Mouse (Mus musculus): ENCODE data around the gene Ppme1. TPM values are rescaled to one million over a fixed set of nuclear protein-coding genes. Genes with fewer than 3 reads are reported as not detected.

Ppme1 gene
- polyA plus RNA-seq, 1 experiment from 2014 or later, result 54.9 TPM

GRCm38 (mm10) chr7:100301390-100301789 is 70.7 kb downstream of the Ppme1 start:
- H3K4me3 ChIP-seq (ENCODE audit: low read depth, low read length), result no peak overlapping the region
- H3K9ac ChIP-seq (replicated peaks; ENCODE audit: low read depth, low read length), result no peak overlapping the region
- no peaks in the 10 kb centered on the region for H3K27me3 ChIP-seq (ENCODE audit: control insufficient read depth, insufficient read depth, low read length)
- WGBS, result 70% methylated on average over 3 of the region's 3 CpGs
- H3K27ac ChIP-seq (ENCODE audit: low read length), result no peak overlapping the region
- H3K4me2 ChIP-seq (replicated peaks; ENCODE audit: low read depth, low read length), result no peak overlapping the region
- H3K36me3 ChIP-seq (ENCODE audit: control insufficient read depth, insufficient read depth, low read length), result no peaks in the 10 kb centered on the region
- no peaks in the 10 kb centered on the region for H3K9me3 ChIP-seq (ENCODE audit: control insufficient read depth, low read depth, low read length)
- H3K4me1 ChIP-seq (ENCODE audit: control insufficient read depth, insufficient read depth, low read length), result peaks cover 7% of the 10 kb centered on the region; the same call in 1 of the 2 replicates
- ATAC-seq (ENCODE audit: insufficient number of reproducible peaks, insufficient read depth, low FRiP score, low read depth), result peak; percentile 46; the same call in 1 of the 2 replicates

- peaks cover 7% of the 10 kb centered on the region; the same call in 1 of the 2 replicates for H3K4me1 ChIP-seq (ENCODE audit: control insufficient read depth, insufficient read depth, low read length)
- no peak for ATAC-seq (ENCODE audit: insufficient number of reproducible peaks, insufficient read depth, low FRiP score, low read depth)
- 65% methylated on average over 14 of the region's 14 CpGs for WGBS
- no peaks in the 10 kb centered on the region for H3K27me3 ChIP-seq (ENCODE audit: control insufficient read depth, insufficient read depth, low read length)
- no peak overlapping the region for H3K9ac ChIP-seq (replicated peaks; ENCODE audit: low read depth, low read length)
- H3K36me3 ChIP-seq (ENCODE audit: control insufficient read depth, insufficient read depth, low read length), result no peaks in the 10 kb centered on the region
- no peak overlapping the region for H3K27ac ChIP-seq (ENCODE audit: low read length)
- no peak overlapping the region for H3K4me2 ChIP-seq (replicated peaks; ENCODE audit: low read depth, low read length)
- no peak overlapping the region for H3K4me3 ChIP-seq (ENCODE audit: low read depth, low read length)
- H3K9me3 ChIP-seq (ENCODE audit: control insufficient read depth, low read depth, low read length), result no peaks in the 10 kb centered on the region
These were observed 73.1 kb downstream of the Ppme1 start for GRCm38 (mm10) chr7:100298861-100299510.

- H3K36me3 ChIP-seq (ENCODE audit: control insufficient read depth, insufficient read depth, low read length), result no peaks in the 10 kb centered on the region
- H3K27me3 ChIP-seq (ENCODE audit: control insufficient read depth, insufficient read depth, low read length), result no peaks in the 10 kb centered on the region
- ATAC-seq (ENCODE audit: insufficient number of reproducible peaks, insufficient read depth, low FRiP score, low read depth), result no peak
- no peak overlapping the region for H3K4me2 ChIP-seq (replicated peaks; ENCODE audit: low read depth, low read length)
- no peaks in the 10 kb centered on the region for H3K9me3 ChIP-seq (ENCODE audit: control insufficient read depth, low read depth, low read length)
- H3K4me3 ChIP-seq (ENCODE audit: low read depth, low read length), result no peak overlapping the region
- H3K4me1 ChIP-seq (ENCODE audit: control insufficient read depth, insufficient read depth, low read length), result peaks cover 7% of the 10 kb centered on the region; the same call in 1 of the 2 replicates
- 77% methylated on average over 6 of the region's 6 CpGs for WGBS
- no peak overlapping the region for H3K27ac ChIP-seq (ENCODE audit: low read length)
- H3K9ac ChIP-seq (replicated peaks; ENCODE audit: low read depth, low read length), result no peak overlapping the region
These were observed 75.4 kb downstream of the Ppme1 start for GRCm38 (mm10) chr7:100296699-100297098.

GRCm38 (mm10) chr7:100295745-100296144 is 76.4 kb downstream of the Ppme1 start:
- Histone ChIP-seq H3K27ac (ENCODE audit: low read length) (no peak overlapping the region), H3K4me2 (replicated peaks; ENCODE audit: low read depth, low read length) (no peak overlapping the region), H3K36me3 (ENCODE audit: control insufficient read depth, insufficient read depth, low read length) (no peaks in the 10 kb centered on the region), H3K9me3 (ENCODE audit: control insufficient read depth, low read depth, low read length) (0 out of 2 replicates have a peak, but pooled peaks cover under 1% of the 10 kb centered on the region), H3K9ac (replicated peaks; ENCODE audit: low read depth, low read length) (no peak overlapping the region), H3K27me3 (ENCODE audit: control insufficient read depth, insufficient read depth, low read length) (no peaks in the 10 kb centered on the region), H3K4me3 (ENCODE audit: low read depth, low read length) (no peak overlapping the region), H3K4me1 (ENCODE audit: control insufficient read depth, insufficient read depth, low read length) (peaks cover 7% of the 10 kb centered on the region; the same call in 1 of the 2 replicates)
- WGBS, result 62% methylated on average over 2 of the region's 2 CpGs
- ATAC-seq (ENCODE audit: insufficient number of reproducible peaks, insufficient read depth, low FRiP score, low read depth), result no peak

- Histone ChIP-seq H3K27me3 (ENCODE audit: control insufficient read depth, insufficient read depth, low read length) (no peaks in the 10 kb centered on the region), H3K9me3 (ENCODE audit: control insufficient read depth, low read depth, low read length) (0 out of 2 replicates have a peak, but pooled peaks cover 4% of the 10 kb centered on the region), H3K4me1 (ENCODE audit: control insufficient read depth, insufficient read depth, low read length) (peaks cover 9% of the 10 kb centered on the region; the same call in 1 of the 2 replicates), H3K4me2 (replicated peaks; ENCODE audit: low read depth, low read length) (no peak overlapping the region), H3K27ac (ENCODE audit: low read length) (no peak overlapping the region), H3K36me3 (ENCODE audit: control insufficient read depth, insufficient read depth, low read length) (no peaks in the 10 kb centered on the region), H3K9ac (replicated peaks; ENCODE audit: low read depth, low read length) (no peak overlapping the region), H3K4me3 (ENCODE audit: low read depth, low read length) (no peak overlapping the region)
- 82% methylated on average over 8 of the region's 8 CpGs for WGBS
- ATAC-seq (ENCODE audit: insufficient number of reproducible peaks, insufficient read depth, low FRiP score, low read depth), result no peak
These were observed 78.6 kb downstream of the Ppme1 start for GRCm38 (mm10) chr7:100293546-100293945.

GRCm38 (mm10) chr7:100288622-100289021 is 83.5 kb downstream of the Ppme1 start:
- H3K9ac ChIP-seq (replicated peaks; ENCODE audit: low read depth, low read length), result no peak overlapping the region
- peak overlapping the region; percentile 46 for H3K4me2 ChIP-seq (replicated peaks; ENCODE audit: low read depth, low read length)
- H3K4me1 ChIP-seq (ENCODE audit: control insufficient read depth, insufficient read depth, low read length), result peaks cover 21% of the 10 kb centered on the region; the same call in 1 of the 2 replicates
- H3K9me3 ChIP-seq (ENCODE audit: control insufficient read depth, low read depth, low read length), result 0 out of 2 replicates have a peak, but pooled peaks cover 4% of the 10 kb centered on the region
- peak; percentile 71 for ATAC-seq (ENCODE audit: insufficient number of reproducible peaks, insufficient read depth, low FRiP score, low read depth)
- H3K4me3 ChIP-seq (ENCODE audit: low read depth, low read length), result 0 out of 2 replicates have a peak overlapping the region, but pooled peaks have one; percentile 13
- H3K27ac ChIP-seq (ENCODE audit: low read length), result peak overlapping the region; percentile 91
- WGBS, result 25% methylated on average over 11 of the region's 11 CpGs
- no peaks in the 10 kb centered on the region for H3K27me3 ChIP-seq (ENCODE audit: control insufficient read depth, insufficient read depth, low read length)
- no peaks in the 10 kb centered on the region for H3K36me3 ChIP-seq (ENCODE audit: control insufficient read depth, insufficient read depth, low read length)

- no peaks in the 10 kb centered on the region for H3K36me3 ChIP-seq (ENCODE audit: control insufficient read depth, insufficient read depth, low read length)
- 0 out of 2 replicates have a peak overlapping the region, but pooled peaks have one; percentile 13 for H3K4me3 ChIP-seq (ENCODE audit: low read depth, low read length)
- ATAC-seq (ENCODE audit: insufficient number of reproducible peaks, insufficient read depth, low FRiP score, low read depth), result peak; percentile 84
- whole genome bisulfite sequencing, result 6% methylated on average over 7 of the region's 7 CpGs
- peaks cover 21% of the 10 kb centered on the region; the same call in 1 of the 2 replicates for H3K4me1 ChIP-seq (ENCODE audit: control insufficient read depth, insufficient read depth, low read length)
- no peaks in the 10 kb centered on the region for H3K27me3 ChIP-seq (ENCODE audit: control insufficient read depth, insufficient read depth, low read length)
- H3K4me2 ChIP-seq (replicated peaks; ENCODE audit: low read depth, low read length), result peak overlapping the region; percentile 46
- no peak overlapping the region for H3K9ac ChIP-seq (replicated peaks; ENCODE audit: low read depth, low read length)
- H3K27ac ChIP-seq (ENCODE audit: low read length), result peak overlapping the region; percentile 91
- H3K9me3 ChIP-seq (ENCODE audit: control insufficient read depth, low read depth, low read length), result 0 out of 2 replicates have a peak, but pooled peaks cover 4% of the 10 kb centered on the region
These were observed 84.1 kb downstream of the Ppme1 start for GRCm38 (mm10) chr7:100287748-100288578.

- H3K9ac ChIP-seq (replicated peaks; ENCODE audit: low read depth, low read length), result peak within 1 kb of the TSS; percentile 44; the same call in 1 of the 2 replicates
- no peak within 1 kb of the TSS for H3K27ac ChIP-seq (ENCODE audit: low read length)
- under 1% methylated on average over 44 of the region's 53 CpGs for WGBS
- peak within 1 kb of the TSS; percentile 52 for H3K4me3 ChIP-seq (ENCODE audit: low read depth, low read length)
- no peaks in the 10 kb centered on the region for H3K36me3 ChIP-seq (ENCODE audit: control insufficient read depth, insufficient read depth, low read length)
- no peaks in the 10 kb centered on the region for H3K27me3 ChIP-seq (ENCODE audit: control insufficient read depth, insufficient read depth, low read length)
- H3K9me3 ChIP-seq (ENCODE audit: control insufficient read depth, low read depth, low read length), result no peaks in the 10 kb centered on the region
- peak within 1 kb of the TSS; percentile 85 for H3K4me2 ChIP-seq (replicated peaks; ENCODE audit: low read depth, low read length)
- peak; percentile 51 for ATAC-seq (ENCODE audit: insufficient number of reproducible peaks, insufficient read depth, low FRiP score, low read depth)
- H3K4me1 ChIP-seq (ENCODE audit: control insufficient read depth, insufficient read depth, low read length), result peaks cover 21% of the 10 kb centered on the region; the same call in 1 of the 2 replicates
These were observed 86.7 kb downstream of the Ppme1 start, which contains the start of gene P4ha3 for GRCm38 (mm10) chr7:100285383-100285782. Gene P4ha3, plus strand, starts transcription at chr7:100285520.

Data from stomach, embryonic 14.5 days (tissue).